Mouse (Mus musculus): Measurements from ENCODE around the gene Acat2. TPM values are rescaled to one million over a fixed set of nuclear protein-coding genes. Genes with fewer than 3 reads are reported as not detected.
A peak's percentile ranks its signal among the peaks of the same experiment; 100 is the strongest.
"Not testable (repeated sequence)": the region's sequence is repeated elsewhere in the genome, so short reads cannot be mapped to it uniquely, and the experiment has no call there.

Gene Acat2
- total RNA-seq (2021) = 122 and 138 TPM in 2 replicates
- long read RNA-seq, transcript Acat2-203 (8 exons, 1,800 nt) = minor isoform, 17 of 252 reads
- long read RNA-seq, transcript Acat2-201 (9 exons, 2,250 nt) = major isoform, 213 of 252 reads
- long read RNA-seq, partial matches to known transcripts = 6 of 252 reads
- long read RNA-seq, other reads (novel, unspliced or antisense) = 15 of 252 reads

DNA sequence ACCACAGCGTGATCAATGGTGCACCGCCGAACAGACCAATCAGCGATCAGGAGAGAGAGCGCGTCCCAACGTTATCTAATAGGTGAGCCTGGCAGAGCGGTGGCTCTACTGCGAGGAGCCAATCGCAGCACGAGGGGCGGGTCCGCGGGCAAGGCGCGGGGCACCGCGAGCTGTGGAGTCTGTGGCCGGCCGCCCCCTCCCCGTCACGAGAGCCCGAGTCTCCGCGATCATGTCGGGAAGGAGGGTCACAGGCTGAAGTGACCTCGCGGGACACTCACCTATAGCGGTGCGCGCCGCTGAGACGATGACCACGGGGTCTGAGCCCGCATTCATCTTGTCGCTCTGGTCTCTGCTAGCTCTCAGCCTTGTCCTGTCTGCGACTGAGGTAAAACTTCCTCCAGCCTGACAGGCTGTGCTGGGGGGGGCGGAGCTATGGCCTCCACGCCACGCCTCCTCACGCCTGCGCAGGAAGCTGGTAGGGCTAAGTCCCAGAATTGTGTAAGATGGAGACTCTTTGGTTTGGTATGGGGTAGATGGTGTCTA lies at the start of gene Acat2:
Gene Acat2 (minus strand): TSS at position 417 of the 543 bp plus-strand sequence.
- DNase-seq = peak; percentile 93

DNA sequence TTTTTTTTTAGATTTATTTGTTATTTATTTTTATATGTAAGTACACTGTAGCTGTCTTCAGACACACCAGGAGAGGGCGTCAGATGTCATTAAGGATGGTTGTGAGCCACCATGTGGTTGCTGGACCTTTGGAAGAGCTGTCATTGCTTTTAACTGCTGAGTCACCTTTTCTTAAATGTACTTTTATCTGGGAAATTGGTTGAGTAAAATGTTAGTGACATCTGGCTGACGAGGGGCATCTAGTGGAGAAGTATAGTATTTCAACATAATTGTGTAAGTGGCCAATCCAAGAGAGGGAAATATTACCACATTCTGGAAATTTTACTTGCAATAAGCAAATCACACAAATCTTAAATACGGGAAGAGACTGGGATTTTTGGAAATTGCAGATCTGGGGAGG lies 49.3 kb upstream of the Acat2 start:
- no peak for DNase-seq

GRCm38 (mm10) chr17:13008528-13008927 lies 48.0 kb upstream of the Acat2 start:
- DNase-seq = peak; percentile 7

DNA sequence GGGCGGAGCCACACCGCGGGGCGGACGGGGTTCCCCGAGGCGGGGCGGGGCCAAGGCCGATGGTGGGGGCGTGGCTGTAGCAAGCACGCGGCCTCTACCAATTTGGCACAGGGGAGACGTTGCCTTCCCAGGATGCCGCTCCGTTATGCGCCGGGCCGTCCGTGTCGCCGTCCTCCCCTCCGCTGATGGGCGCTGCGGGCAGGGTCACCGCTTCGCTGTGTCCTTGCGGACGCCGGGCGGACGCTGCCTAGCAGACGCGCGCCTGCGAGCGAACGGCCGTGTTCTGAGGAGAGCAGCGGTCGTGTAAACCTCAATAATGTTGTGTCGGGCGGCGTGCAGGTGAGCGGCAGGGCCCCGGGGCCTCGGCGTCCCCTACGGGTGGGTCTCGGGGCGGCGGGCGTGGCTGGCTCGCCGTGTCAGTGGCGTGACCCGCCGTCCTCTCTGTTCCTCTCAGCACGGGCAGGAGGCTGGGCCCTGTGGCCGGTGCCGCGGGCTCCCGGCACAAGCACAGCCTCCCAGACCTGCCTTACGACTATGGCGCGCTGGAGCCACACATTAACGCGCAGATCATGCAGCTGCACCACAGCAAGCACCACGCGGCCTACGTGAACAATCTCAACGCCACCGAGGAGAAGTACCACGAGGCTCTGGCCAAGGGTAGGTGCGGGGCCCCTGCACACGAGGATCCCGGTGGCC lies 47.3 kb upstream of the Acat2 start:
- DNase-seq = peak; percentile 100

GRCm38 (mm10) chr17:13006984-13007383 lies 46.4 kb upstream of the Acat2 start:
- no peak for DNase-seq

- not testable (repeated sequence) for DNase-seq
These were observed 46.0 kb upstream of the Acat2 start, which contains the start of gene Sod2 for GRCm38 (mm10) chr17:13006546-13006945. TSS of gene Sod2 (plus strand) at chr17:13006846.

GRCm38 (mm10) chr17:13004436-13004835 lies 43.9 kb upstream of the Acat2 start:
- not testable (repeated sequence) for DNase-seq

GRCm38 (mm10) chr17:13002243-13002642 lies 41.7 kb upstream of the Acat2 start:
- not testable (repeated sequence) for DNase-seq

DNA sequence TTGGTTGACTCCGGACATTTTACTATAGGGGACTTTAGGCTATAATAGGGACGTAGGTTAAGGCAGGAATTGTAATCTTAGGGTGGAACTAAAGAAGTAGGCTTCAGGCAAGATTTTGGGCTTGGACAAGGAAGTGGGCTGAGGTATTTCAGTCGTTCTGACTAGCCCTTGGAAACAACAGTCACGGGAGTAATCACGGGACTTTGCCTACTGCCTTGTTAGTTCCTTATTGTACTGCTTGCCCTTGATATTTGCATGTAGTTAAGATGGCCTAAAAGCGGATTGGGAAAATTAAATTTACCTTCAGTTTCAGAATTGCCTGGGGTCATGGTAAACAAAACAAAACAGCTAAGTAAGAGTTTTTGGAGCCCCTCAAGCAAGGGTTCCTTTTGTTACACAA lies 38.5 kb upstream of the Acat2 start:
- DNase-seq = no peak

DNA sequence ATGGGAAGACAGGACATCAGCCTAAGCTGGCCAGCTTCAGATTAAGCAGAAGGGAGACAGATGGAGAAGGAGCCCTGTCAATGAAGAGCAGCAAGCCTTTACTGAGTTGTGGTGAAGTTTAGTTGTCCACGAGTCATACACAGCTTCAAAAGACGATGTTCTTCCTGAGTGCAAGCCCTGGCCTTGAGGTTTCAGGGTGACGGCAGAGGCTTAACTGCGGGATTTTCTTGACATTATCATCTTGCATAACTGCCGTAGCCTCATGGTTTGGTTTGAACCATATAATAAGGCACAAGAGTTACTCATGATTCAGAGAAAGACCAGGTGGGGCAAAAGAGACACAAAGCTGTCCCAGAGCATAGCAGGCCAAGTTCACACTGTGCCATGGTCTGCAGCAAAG lies 37.3 kb upstream of the Acat2 start:
- DNase-seq = no peak

GRCm38 (mm10) chr17:12996345-12996744 lies 35.8 kb upstream of the Acat2 start:
- DNase-seq = peak; percentile 52

DNA sequence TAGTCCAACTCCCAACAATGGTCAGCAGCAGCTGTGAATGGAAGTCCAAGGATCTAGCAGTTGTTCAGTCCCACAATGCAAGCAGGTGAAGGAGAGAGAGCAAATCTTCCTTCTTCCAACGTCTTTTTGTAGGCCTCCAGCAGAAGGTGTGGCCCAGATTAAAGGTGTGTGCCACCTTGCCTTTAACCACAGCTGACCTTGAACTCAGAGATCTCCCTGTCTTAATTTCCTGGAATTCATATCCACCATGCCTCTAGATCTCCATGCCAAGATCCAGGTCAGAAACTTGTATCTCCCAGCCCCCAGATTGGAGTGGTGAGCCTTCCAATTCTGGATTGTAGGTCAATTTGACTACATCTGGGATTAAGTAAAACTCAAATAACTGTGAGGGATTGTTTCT lies 33.5 kb upstream of the Acat2 start, which contains the start of gene Wtap:
Gene Wtap (minus strand): TSS at position 101 of the 400 bp plus-strand sequence.
- DNase-seq = no peak

DNA sequence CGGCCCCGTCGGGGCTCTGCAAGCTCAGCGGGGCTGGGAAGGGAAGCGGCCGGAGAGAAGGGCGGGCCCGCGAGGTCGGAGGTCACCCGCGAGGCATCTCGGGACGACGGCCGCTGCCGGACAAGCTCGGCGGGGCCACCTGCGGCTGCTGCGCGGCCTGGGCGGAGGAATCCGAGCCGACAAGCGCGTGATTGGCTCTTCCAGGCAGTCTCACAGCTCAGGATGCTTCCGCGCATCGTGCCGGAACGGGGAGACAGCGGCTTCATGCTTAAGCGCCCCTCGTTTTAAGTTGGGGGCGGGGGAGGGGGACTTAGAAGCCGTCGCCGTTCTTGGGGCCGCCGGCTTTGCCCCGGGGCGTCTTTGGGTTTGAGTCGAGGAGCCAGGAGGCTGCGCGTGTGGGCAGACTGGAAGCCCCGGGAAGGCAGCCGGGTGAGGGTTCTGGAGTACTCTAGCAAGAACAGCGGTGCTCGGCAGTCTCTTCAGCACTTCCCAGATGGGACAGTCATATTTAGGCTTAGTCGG lies 32.0 kb upstream of the Acat2 start:
- DNase-seq = peak; percentile 96

DNA sequence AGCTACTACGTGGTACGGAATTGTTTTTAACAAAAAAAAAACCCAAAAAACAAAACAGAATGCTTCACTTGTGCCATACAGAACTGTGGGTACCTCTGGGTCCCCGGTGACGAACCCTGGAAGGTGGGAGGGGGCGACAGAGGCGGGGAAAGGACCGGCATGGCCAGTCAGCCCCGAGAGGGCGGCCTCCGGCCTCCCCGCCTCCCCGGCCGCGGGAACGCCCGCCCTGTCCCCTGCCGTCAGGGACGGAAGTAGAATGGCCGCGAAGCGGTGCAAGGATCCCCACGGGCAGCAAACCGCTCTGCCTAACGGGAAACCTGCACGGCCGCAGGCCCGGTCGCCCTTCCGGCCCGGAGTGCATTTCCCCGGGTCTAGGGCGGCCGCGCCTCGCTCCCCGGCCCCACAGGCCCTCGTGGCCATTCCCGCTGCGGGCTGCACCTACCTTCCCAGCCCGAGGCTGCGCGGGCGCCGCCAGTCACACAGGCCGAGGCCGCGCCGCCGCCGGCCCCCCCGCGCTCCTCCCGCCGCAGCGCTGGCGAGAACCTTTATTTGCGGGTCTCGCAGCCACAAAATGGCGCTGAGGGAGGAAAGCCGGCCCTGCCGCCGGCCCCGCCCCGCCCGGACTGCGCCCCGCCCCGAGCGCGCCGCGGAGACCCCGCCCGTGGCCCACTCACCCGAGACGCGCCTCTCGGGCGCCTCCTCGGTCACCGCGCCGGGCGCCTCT lies 31.2 kb upstream of the Acat2 start:
- DNase-seq = peak; percentile 91

GRCm38 (mm10) chr17:12991194-12991634 lies 30.7 kb upstream of the Acat2 start:
- no peak for DNase-seq

GRCm38 (mm10) chr17:12990567-12991145 lies 30.1 kb upstream of the Acat2 start:
- no peak for DNase-seq

DNA sequence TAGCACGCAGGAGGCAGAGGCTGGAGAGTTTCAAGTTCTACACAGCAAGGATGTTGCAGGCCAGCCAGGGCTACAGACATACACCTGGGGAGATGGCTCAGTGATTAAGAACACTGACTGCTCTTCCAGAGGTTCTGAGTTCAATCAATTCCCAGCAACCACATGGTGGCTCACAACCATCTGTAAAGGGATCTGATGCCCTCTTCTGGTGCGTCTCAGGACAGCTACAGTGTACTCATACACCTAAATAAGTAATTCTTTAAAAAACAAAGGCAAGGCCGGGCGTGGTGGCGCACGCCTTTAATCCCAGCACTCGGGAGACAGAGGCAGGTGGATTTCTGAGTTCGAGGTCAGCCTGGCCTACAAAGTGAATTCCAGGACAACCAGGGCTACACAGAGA lies 27.5 kb upstream of the Acat2 start:
- not testable (repeated sequence) for DNase-seq

DNA sequence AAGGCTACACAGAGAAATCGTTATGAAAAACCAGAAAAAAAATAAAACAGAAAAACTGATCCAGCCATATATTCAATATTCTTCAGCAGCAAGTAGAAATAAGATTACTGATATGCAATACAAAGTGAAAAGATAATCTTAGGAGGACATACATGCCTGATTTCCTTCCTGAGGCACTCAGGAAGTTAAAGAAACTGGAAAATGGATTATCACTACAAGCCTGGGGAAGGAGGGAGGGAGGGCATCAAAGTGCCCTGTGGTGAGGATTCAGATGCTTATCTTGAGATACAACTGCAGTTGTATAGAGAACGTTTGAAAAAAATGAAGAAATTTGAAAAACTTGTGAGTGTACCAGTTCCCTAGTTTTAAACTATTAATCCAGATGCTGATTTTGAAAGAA lies 23.4 kb upstream of the Acat2 start:
- DNase-seq = no peak

GRCm38 (mm10) chr17:12978546-12978945 lies 18.0 kb upstream of the Acat2 start:
- no peak for DNase-seq

DNA sequence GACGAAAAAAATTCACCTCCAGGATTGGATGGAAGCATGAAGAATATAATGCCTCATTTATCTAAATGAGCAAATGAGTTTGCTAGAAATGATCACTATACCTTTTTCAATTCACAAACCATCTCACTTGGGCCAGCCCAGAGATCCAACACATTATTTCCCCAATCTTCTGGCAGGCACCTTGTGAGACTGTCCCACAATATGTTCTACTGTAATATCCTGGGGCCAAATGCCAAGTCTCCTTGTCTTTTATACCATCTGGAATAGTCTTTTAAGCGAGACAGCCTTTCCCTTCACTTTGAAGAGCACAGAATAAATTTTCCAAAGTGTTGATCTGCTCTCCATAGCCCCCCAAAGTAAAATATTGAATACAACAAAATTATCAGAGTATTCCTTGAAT lies 13.3 kb upstream of the Acat2 start:
- DNase-seq = no peak

DNA sequence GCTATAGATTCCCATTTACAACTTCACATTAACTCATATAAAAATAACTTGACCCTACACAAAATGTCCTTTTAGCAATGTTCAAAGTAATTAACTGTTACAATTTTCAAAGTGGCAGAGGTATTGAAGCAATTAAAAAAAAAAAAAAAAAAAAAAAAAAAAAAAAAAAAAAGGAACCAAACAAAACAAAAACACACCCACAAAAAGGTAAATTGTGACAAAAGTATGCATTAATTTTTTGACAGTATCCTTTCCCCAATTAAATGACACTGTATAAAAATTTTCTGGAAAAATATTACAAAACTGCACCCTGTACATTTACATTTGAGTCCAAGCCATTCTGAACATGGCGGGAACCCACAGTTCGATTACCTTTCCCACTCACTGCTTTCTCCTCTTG lies 6.6 kb upstream of the Acat2 start:
- DNase-seq = no peak

GRCm38 (mm10) chr17:12963476-12963875 lies 2.9 kb upstream of the Acat2 start:
- DNase-seq = no peak
